Mouse (Mus musculus): ENCODE results near the gene Nrxn3. TPM values are rescaled to one million over a fixed set of nuclear protein-coding genes. Genes with fewer than 3 reads are reported as not detected.

The Nrxn3 gene
- polyA plus RNA-seq, 1 experiment from 2014 or later = 1.4 TPM

- Histone ChIP-seq H3K36me3 (ENCODE audit: control insufficient read depth, insufficient read depth, low read length) (no peaks in the 10 kb centered on the region), H3K4me2 (ENCODE audit: low read depth, low read length) (no peak overlapping the region), H3K9me3 (ENCODE audit: control insufficient read depth, low read length) (no peaks in the 10 kb centered on the region), H3K4me1 (ENCODE audit: control insufficient read depth, insufficient read depth, low read length) (no peaks in the 10 kb centered on the region), H3K9ac (ENCODE audit: low read depth, low read length) (no peak overlapping the region), H3K4me3 (ENCODE audit: low read length) (no peak overlapping the region), H3K27ac (ENCODE audit: low read length) (no peak overlapping the region), H3K27me3 (replicated peaks; ENCODE audit: control insufficient read depth, insufficient read depth, low read length) (no peaks in the 10 kb centered on the region)
- no peak for ATAC-seq
- WGBS = 66% methylated on average over 2 of the region's 2 CpGs
Observed at GRCm38 (mm10) chr12:89041429-89042107, 318.9 kb downstream of the Nrxn3 start.

DNA sequence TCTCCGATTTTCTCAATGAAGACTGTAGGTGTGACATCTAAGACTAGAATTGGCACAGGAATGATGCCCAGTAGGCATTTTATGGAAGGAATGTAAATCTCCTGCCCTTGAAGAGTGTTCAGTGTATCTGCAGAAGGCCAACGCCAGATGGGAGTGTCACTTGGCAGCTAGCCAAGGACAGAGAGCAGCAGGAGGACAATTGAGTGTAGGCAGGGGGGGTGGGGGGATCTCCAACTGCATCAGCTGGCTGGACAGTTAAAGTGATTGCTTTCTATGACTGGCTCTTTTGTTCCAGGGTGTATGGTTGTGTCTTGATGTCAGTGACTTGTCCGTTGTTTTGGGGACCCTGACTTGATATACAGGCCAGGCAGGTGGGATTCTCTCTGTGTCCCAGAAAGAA is 326.6 kb downstream of the Nrxn3 start:
- 37% methylated on average over 3 of the region's 3 CpGs for WGBS
- Histone ChIP-seq H3K4me2 (ENCODE audit: low read depth, low read length) (no peak overlapping the region), H3K9ac (ENCODE audit: low read depth, low read length) (no peak overlapping the region), H3K4me1 (ENCODE audit: control insufficient read depth, insufficient read depth, low read length) (no peaks in the 10 kb centered on the region), H3K27me3 (replicated peaks; ENCODE audit: control insufficient read depth, insufficient read depth, low read length) (no peaks in the 10 kb centered on the region), H3K27ac (ENCODE audit: low read length) (no peak overlapping the region), H3K4me3 (ENCODE audit: low read length) (no peak overlapping the region), H3K9me3 (ENCODE audit: control insufficient read depth, low read length) (no peaks in the 10 kb centered on the region), H3K36me3 (ENCODE audit: control insufficient read depth, insufficient read depth, low read length) (no peaks in the 10 kb centered on the region)
- peak; percentile 55 for ATAC-seq

DNA sequence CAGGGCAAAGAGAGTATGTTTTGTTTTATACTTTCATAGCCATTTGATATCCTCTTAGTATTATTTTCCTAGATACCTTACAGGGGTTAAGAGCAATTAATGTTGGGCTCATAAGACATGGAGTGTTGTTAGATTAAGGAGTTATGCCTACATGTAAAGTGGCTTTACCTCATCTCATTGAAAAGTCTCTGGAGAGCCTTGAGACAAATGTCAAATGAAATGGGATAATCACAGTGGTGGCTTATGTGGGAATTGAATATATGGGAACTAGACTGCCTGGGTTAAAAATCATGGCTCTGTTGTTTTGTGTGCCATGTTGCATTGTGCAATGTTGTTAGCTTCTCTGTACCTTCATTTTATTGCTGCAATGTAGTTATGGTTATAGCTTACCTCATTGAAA is 327.0 kb downstream of the Nrxn3 start:
- H3K27ac ChIP-seq (ENCODE audit: low read length) = no peak overlapping the region
- H3K4me1 ChIP-seq (ENCODE audit: control insufficient read depth, insufficient read depth, low read length) = no peaks in the 10 kb centered on the region
- H3K9me3 ChIP-seq (ENCODE audit: control insufficient read depth, low read length) = no peaks in the 10 kb centered on the region
- no peak overlapping the region for H3K4me2 ChIP-seq (ENCODE audit: low read depth, low read length)
- no peak for ATAC-seq
- H3K27me3 ChIP-seq (replicated peaks; ENCODE audit: control insufficient read depth, insufficient read depth, low read length) = no peaks in the 10 kb centered on the region
- no peak overlapping the region for H3K9ac ChIP-seq (ENCODE audit: low read depth, low read length)
- H3K36me3 ChIP-seq (ENCODE audit: control insufficient read depth, insufficient read depth, low read length) = no peaks in the 10 kb centered on the region
- no peak overlapping the region for H3K4me3 ChIP-seq (ENCODE audit: low read length)

DNA sequence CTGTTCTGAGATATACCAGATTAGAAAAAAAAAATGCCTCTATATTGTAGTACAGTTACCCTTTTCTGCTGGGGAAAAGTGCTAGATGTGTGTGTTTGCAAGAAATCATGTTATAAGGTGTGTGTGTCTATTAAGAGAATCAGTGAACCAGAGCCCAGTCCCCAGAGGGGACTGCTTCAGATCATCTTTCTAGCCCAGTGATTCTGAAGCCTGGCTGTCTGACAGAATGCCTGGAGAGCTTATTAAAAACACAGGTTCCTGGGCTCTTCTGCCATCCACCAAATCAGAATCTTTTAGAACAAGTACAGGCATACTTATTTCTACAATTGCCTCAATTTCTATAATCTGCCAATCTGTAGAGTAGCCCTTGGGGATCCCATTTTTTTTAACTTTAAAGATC is 349.8 kb downstream of the Nrxn3 start:
- Histone ChIP-seq H3K4me3 (ENCODE audit: low read length) (no peak overlapping the region), H3K27me3 (replicated peaks; ENCODE audit: control insufficient read depth, insufficient read depth, low read length) (no peaks in the 10 kb centered on the region), H3K4me1 (ENCODE audit: control insufficient read depth, insufficient read depth, low read length) (no peaks in the 10 kb centered on the region), H3K4me2 (ENCODE audit: low read depth, low read length) (no peak overlapping the region), H3K9me3 (ENCODE audit: control insufficient read depth, low read length) (no peaks in the 10 kb centered on the region), H3K27ac (ENCODE audit: low read length) (no peak overlapping the region), H3K36me3 (ENCODE audit: control insufficient read depth, insufficient read depth, low read length) (no peaks in the 10 kb centered on the region), H3K9ac (ENCODE audit: low read depth, low read length) (no peak overlapping the region)
- ATAC-seq = no peak

GRCm38 (mm10) chr12:89073167-89073743 is 350.6 kb downstream of the Nrxn3 start:
- ATAC-seq = no peak
- Histone ChIP-seq H3K4me1 (ENCODE audit: control insufficient read depth, insufficient read depth, low read length) (no peaks in the 10 kb centered on the region), H3K4me3 (ENCODE audit: low read length) (no peak overlapping the region), H3K9me3 (ENCODE audit: control insufficient read depth, low read length) (no peaks in the 10 kb centered on the region), H3K27me3 (replicated peaks; ENCODE audit: control insufficient read depth, insufficient read depth, low read length) (no peaks in the 10 kb centered on the region), H3K4me2 (ENCODE audit: low read depth, low read length) (no peak overlapping the region), H3K36me3 (ENCODE audit: control insufficient read depth, insufficient read depth, low read length) (no peaks in the 10 kb centered on the region), H3K9ac (ENCODE audit: low read depth, low read length) (no peak overlapping the region), H3K27ac (ENCODE audit: low read length) (no peak overlapping the region)
- 61% methylated on average over 5 of the region's 5 CpGs for WGBS

DNA sequence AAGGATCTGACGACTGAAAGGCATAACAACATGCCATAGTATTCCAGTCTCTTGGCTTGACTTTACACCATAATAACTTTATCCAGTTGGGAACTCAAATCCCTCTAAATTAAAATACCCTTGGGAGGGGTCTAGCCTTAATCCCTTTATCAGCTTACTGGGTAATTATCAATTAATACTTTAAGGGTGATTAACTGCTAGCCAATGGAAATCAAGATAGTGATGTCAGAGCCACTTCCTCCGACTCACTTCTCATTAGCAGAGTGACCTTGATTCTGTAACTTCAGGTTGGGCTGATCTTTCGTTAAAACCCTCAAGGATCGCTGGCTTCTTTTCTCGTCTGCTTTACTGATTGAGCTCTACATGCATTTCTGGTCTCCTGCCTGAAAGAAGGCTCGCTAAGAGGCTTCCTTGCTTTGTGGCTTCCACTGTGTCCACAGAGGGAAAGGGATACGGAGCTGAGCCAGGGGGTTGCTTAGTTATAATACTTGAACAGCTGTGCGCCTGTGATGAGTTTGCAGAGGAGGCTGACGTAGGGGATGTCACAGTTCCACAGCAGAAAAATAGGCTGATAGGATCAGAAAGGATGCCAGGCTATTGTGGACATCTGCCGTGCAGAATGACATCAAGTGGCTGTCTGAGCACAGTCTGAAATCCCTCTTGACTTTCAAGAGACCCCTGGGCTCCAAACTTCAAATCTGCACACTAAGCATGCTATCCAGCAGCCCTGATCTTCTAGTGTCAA is 352.0 kb downstream of the Nrxn3 start:
- no peaks in the 10 kb centered on the region for H3K9me3 ChIP-seq (ENCODE audit: control insufficient read depth, low read length)
- H3K4me1 ChIP-seq (ENCODE audit: control insufficient read depth, insufficient read depth, low read length) = no peaks in the 10 kb centered on the region
- ATAC-seq = no peak
- H3K27me3 ChIP-seq (replicated peaks; ENCODE audit: control insufficient read depth, insufficient read depth, low read length) = no peaks in the 10 kb centered on the region
- H3K4me3 ChIP-seq (ENCODE audit: low read length) = no peak overlapping the region
- WGBS = 57% methylated on average over 10 of the region's 10 CpGs
- no peaks in the 10 kb centered on the region for H3K36me3 ChIP-seq (ENCODE audit: control insufficient read depth, insufficient read depth, low read length)
- no peak overlapping the region for H3K27ac ChIP-seq (ENCODE audit: low read length)
- no peak overlapping the region for H3K4me2 ChIP-seq (ENCODE audit: low read depth, low read length)
- no peak overlapping the region for H3K9ac ChIP-seq (ENCODE audit: low read depth, low read length)

DNA sequence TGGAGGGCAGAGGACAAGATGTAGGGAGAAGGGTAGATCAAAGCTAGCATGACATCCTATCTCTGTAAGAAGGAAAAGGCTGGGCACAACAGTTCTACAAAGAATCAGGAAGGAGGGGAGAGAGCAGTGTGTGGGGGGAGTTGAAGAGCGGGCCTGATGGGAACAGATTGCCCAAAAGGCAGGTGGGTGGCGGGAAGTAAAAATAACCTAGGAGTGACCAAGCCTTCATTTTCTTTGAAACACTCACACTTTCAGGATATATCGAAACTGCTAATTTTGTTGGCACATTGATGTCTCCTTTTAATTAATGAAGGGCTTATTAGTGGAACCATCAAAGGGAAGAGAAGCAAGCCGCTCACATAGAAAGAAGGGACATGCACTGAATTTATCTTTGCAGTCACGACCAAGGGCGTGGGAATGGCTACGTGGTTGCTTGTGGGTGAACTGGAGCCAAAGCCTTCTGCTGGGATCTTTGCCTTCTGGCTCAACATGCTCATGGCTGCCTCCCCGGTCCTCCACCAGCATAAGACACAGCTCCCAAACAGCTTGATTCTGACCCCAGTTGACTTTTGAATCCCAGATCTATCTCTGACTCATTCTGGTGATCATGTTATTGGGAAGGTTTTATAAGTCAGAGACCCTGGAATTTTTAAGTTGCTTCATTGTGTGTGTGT is 371.3 kb downstream of the Nrxn3 start:
- H3K27me3 ChIP-seq (replicated peaks; ENCODE audit: control insufficient read depth, insufficient read depth, low read length) = no peaks in the 10 kb centered on the region
- ATAC-seq = no peak
- H3K4me1 ChIP-seq (ENCODE audit: control insufficient read depth, insufficient read depth, low read length) = no peaks in the 10 kb centered on the region
- H3K9ac ChIP-seq (ENCODE audit: low read depth, low read length) = no peak overlapping the region
- no peaks in the 10 kb centered on the region for H3K9me3 ChIP-seq (ENCODE audit: control insufficient read depth, low read length)
- H3K4me3 ChIP-seq (ENCODE audit: low read length) = no peak overlapping the region
- 89% methylated on average over 8 of the region's 8 CpGs for WGBS
- no peak overlapping the region for H3K27ac ChIP-seq (ENCODE audit: low read length)
- no peak overlapping the region for H3K4me2 ChIP-seq (ENCODE audit: low read depth, low read length)
- no peaks in the 10 kb centered on the region for H3K36me3 ChIP-seq (ENCODE audit: control insufficient read depth, insufficient read depth, low read length)

DNA sequence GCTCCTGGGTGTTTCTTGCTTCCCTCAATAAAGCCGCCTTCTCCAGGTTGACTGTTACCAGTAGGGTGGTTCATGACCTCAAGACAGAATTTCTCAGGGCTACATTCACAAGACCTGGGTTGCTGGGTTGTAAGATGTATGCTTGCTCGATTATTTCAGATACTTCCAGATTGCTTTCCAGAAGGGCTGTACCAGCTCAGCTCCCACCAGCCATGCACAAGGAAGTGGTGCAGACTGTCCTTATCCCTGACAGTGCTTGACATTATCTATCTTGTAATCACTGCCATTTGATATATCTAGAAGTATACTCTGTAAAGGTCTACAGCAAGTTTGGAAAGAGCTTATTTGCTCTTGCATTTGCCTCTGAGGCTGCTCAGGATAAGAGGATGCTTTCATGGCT is 374.9 kb downstream of the Nrxn3 start:
- no peak overlapping the region for H3K9ac ChIP-seq (ENCODE audit: low read depth, low read length)
- H3K4me2 ChIP-seq (ENCODE audit: low read depth, low read length) = no peak overlapping the region
- no peak for ATAC-seq
- H3K36me3 ChIP-seq (ENCODE audit: control insufficient read depth, insufficient read depth, low read length) = no peaks in the 10 kb centered on the region
- 76% methylated on average over 2 of the region's 2 CpGs for WGBS
- H3K27ac ChIP-seq (ENCODE audit: low read length) = no peak overlapping the region
- no peak overlapping the region for H3K4me3 ChIP-seq (ENCODE audit: low read length)
- no peaks in the 10 kb centered on the region for H3K4me1 ChIP-seq (ENCODE audit: control insufficient read depth, insufficient read depth, low read length)
- H3K27me3 ChIP-seq (replicated peaks; ENCODE audit: control insufficient read depth, insufficient read depth, low read length) = no peaks in the 10 kb centered on the region
- no peaks in the 10 kb centered on the region for H3K9me3 ChIP-seq (ENCODE audit: control insufficient read depth, low read length)

GRCm38 (mm10) chr12:89106029-89106733 is 383.5 kb downstream of the Nrxn3 start:
- Histone ChIP-seq H3K4me1 (ENCODE audit: control insufficient read depth, insufficient read depth, low read length) (no peaks in the 10 kb centered on the region), H3K27me3 (replicated peaks; ENCODE audit: control insufficient read depth, insufficient read depth, low read length) (no peaks in the 10 kb centered on the region), H3K9ac (ENCODE audit: low read depth, low read length) (no peak overlapping the region), H3K4me2 (ENCODE audit: low read depth, low read length) (no peak overlapping the region), H3K9me3 (ENCODE audit: control insufficient read depth, low read length) (no peaks in the 10 kb centered on the region), H3K4me3 (ENCODE audit: low read length) (no peak overlapping the region), H3K36me3 (ENCODE audit: control insufficient read depth, insufficient read depth, low read length) (no peaks in the 10 kb centered on the region), H3K27ac (ENCODE audit: low read length) (no peak overlapping the region)
- ATAC-seq = peak; percentile 80
- 10% methylated on average over 9 of the region's 9 CpGs for WGBS
